Mouse (Mus musculus): ENCODE data around the gene Tut1.
A peak's percentile ranks its signal among the peaks of the same experiment; 100 is the strongest.
"Not testable (repeated sequence)": the region's sequence is repeated elsewhere in the genome, so short reads cannot be mapped to it uniquely, and the experiment has no call there.

Gene Tut1

DNA sequence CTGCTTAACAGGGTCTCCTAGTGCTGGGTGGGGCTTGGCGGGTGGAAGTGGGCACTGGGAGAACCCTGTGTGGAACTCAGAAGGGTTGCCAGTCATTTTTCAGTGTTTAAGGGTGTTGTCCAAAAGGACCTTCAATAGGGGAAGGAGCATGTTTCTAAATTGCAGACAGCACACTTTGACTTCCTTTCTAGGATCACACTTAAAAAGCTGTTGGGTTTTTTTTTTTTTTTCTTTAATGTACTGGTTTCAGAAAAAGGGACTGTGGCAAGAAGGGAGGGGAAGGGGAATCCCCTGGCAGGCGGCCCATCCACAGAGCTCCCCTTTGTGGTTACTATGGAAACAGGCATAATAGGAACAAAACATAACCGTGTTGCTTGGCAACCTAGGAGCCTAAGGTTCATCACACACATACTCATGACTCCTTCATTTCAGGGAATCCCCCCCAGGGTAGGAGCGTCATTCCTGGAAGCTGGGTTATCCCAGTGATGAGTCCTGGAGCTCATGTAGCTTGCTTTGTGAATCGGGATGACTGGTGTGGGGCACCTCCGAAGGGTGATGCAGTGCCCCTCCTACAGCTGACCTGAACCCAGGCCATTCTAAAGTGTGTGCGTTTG, 30.7 kb downstream of the Tut1 start:
- DNase-seq (ENCODE audit: low spot score): peak; percentile 93

DNA sequence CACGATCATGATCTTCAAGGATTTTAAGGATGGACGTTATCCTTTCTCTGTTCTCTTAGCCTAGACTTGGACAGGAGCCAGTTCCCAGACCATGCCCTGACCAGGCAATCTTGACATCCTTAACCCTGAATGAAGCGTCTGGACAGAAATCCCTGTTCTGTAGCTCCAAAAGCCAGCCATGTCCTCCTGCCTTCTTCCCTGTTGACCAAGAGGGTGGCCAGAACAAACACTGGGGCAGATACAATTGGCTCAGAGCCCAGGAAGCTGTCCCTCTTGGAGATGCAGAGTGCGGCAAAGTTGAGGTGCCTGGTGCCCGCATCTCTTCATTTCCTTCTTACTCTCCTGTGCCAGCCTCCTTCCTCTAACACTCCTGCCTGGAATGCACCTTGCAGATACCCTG, 32.2 kb downstream of the Tut1 start:
- no peak for DNase-seq (ENCODE audit: low spot score)

DNA sequence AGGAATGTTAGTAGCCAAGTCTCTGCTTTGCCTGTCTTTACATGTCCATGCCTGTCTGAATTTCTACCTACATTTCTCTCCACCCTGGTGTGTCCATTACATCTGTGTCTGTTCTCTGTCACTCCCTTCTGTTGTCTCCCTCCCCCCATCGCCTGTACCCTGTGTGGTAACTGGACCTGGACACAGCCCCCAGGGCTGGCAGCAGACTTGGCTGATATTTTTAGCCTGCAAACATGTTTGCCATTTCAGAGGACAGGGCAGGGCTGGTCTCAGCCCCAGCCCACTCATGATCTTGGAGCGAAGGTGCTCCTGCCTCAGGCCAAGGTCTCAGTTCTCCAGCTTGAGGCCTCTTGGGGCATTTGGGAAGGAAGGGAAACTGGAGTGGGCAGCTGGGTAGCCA, 34.2 kb downstream of the Tut1 start:
- DNase-seq (ENCODE audit: low spot score): no peak

GRCm38 (mm10) chr19:8988346-8989065, 34.9 kb downstream of the Tut1 start:
- no peak for DNase-seq (ENCODE audit: low spot score)

DNA sequence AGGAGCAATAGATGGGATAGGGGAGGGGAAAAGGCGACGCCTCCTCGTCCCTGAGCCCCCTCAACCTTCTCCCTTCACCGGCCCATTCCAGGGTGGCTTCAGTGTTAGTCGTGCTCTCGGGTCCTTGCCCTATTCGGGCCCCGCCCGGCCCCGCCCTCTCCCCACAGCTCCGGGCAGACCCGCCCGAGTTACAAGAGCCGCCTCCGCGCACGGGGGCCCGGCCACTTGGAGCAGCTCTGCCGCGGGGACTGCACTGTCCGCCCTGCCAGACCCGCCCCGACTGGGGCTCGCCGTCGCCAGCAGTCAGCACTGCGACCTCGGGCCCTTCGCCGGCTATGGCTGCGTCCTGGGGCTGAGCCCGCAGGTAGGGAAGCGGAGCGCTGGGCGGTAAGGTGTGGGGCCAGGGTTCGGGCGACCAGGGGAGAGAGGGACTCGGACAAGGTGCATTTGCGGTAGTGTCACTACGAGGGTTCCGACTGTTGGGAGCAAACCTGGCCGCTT, 35.5 kb downstream of the Tut1 start, which contains the start of gene Ahnak:
Ahnak (plus strand) TSS at position 219 of the 501 bp plus-strand sequence.
- DNase-seq (ENCODE audit: low spot score): peak; percentile 86

- peak; percentile 89 for DNase-seq (ENCODE audit: low spot score)
These were observed 36.2 kb downstream of the Tut1 start for GRCm38 (mm10) chr19:8989567-8990431.

GRCm38 (mm10) chr19:8990432-8991102, 36.9 kb downstream of the Tut1 start:
- DNase-seq (ENCODE audit: low spot score): peak; percentile 47

GRCm38 (mm10) chr19:8991245-8991870, 37.7 kb downstream of the Tut1 start:
- DNase-seq (ENCODE audit: low spot score): no peak

DNA sequence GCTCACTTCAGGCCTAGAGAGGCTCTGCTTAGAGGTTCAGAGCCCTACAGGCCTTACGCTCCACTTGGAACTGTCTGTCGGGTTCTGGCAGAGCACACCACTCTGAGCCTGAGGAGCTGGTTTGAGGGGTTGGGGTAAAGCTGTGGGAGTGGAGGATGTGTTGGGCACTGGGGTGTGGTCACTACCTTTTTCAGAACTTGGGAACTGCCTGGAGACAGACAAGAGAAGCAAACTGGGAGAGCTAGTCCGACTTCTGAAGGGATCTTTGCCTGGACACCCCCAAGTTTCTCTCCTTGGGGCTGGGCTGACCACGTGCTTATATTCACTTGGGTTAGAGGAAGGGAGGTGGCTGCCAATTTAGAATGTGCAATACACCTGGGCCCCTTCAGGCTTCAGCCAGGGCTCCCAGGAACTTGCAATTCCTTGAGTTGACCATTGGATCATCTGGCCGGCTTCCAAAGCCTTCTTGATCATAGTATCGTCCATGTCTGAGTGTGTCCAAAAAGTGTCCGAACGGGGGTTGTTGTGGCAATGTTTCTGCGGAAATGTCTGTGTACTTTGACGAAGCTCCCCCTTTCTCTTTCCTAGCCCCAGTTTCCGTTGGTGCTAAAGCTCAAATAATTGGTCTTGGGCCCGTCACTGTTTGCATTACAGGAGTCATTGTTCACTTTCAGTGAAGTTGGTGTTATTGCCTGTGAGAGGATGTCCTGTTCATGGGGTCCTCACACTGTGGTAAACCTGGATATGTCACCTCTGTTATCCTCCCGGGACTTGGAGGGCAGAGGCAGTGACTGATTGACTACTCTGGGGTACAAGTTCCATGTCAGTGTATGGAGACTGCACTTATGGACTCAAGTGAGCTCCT, 38.5 kb downstream of the Tut1 start:
- peak; percentile 36 for DNase-seq (ENCODE audit: low spot score)

- DNase-seq (ENCODE audit: low spot score): peak; percentile 93
These were observed 39.4 kb downstream of the Tut1 start for GRCm38 (mm10) chr19:8992769-8993624.

- DNase-seq (ENCODE audit: low spot score): no peak
These were observed 39.9 kb downstream of the Tut1 start for GRCm38 (mm10) chr19:8993625-8993912.

- DNase-seq (ENCODE audit: low spot score): no peak
These were observed 41.4 kb downstream of the Tut1 start for GRCm38 (mm10) chr19:8994813-8995607.

DNA sequence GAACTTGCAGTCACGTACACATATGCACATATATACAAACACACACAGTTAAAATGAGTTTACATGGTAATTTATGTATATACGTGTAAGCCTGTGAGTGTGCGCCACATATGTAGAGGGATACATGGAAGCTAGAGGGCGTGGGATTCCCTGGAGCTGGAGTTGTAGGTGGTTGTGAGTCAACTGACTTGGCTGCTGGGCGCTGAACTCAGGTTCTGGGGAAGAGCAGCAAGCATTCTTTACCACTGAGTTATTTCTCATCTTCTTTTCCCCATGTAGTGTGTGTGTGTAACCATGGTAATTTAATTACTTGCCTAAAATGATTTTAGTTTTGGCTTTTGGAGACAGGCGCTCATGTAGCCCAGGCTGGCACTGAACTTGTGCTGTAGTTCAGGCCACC, 43.0 kb downstream of the Tut1 start:
- DNase-seq (ENCODE audit: low spot score): no peak

DNA sequence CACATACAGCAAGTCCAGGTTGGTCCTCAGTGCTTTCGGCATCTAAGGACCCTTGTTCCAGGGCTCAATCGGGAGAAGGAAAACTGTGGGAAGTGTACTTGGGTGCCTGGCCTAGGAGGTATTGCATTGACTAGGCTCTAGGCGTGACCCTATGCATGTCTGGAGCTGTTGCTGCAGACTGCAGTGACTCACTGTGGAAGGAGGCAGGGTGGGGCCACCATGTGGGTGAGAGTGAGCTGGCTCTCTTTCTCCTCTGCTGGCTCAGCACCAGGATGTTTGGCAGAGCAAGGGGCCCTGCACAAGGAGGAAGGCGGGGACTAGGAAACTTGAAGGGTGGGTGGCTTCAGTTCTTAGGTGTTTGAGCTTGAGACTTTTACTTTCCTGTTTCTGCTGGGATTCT, 43.9 kb downstream of the Tut1 start:
- peak; percentile 95 for DNase-seq (ENCODE audit: low spot score)

- no peak for DNase-seq (ENCODE audit: low spot score)
These were observed 44.9 kb downstream of the Tut1 start for GRCm38 (mm10) chr19:8998546-8998945.

DNA sequence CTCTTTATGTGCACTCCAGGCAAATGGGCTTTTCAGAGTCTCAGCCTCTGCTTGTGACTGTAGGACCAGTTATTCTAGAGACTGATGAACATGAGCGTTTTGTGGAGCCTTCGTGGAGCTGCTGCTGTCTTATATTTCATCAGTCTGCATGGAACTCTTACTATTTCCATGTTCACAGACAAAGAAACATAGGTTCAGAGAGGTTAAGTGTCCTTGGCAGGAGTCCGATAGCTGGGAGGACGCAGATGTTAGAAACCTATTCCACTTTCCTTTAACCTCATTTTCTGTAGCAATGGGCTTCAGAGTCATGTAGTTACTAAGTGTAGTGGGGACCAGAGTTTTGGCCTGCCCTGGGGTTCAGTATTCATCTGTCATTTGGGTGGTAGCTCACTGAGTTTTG, 45.6 kb downstream of the Tut1 start:
- no peak for DNase-seq (ENCODE audit: low spot score)

DNA sequence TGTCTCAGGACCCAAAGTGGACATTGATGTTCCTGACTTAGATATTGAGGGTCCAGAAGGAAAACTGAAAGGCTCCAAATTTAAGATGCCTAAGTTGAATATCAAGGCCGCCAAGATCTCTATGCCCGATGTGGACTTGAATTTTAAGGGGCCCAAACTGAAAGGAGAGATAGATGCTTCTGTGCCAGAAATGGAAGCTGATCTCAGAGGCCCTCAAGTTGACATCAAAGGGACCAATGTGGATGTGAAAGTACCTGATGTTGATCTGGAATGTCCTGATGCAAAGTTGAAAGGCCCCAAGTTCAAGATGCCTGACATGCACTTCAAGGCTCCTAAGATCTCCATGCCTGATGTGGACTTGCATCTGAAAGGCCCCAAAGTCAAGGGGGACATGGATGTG, 53.3 kb downstream of the Tut1 start:
- not testable (repeated sequence) for DNase-seq (ENCODE audit: low spot score)

Measured in lung, postnatal 25 days (tissue).